ENCODE assay signal across 33 mouse cellular contexts in the genomic region with DNA sequence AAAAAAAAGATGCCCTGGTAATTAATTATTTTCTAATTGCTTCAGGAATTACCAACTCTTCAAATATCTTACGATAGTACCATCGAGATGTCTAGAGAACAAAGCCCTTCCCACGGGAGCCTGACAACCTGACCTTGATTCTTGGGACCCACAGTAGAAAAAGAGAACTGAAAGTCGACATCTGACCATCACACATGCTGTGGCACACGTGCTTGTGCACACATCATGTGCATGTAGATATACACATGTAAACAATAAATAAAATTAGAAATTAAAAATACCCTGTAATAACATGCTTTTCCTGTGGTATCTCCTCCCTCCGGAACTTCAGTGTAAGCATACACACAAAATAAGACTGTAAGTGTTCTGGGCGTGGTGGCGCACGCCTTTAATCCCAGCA. TPM values are rescaled to one million over a fixed set of nuclear protein-coding genes. Genes with fewer than 3 reads are reported as not detected.
"Had no signal": no experiment of that assay in that cellular context is flagged by ENCODE, and none has a peak within 500 bp of the region (broad histone marks: within the 10 kb centered on the region; RNA-seq: fewer than 3 reads in every experiment).

No protein-coding gene starts in this region.

- H3K4me1 ChIP-seq: liver, embryonic 12.5 days; liver, embryonic 13.5 days; liver, embryonic 15.5 days had no signal

- ATAC-seq: liver, embryonic 12.5 days; liver, postnatal 0 days; lung, postnatal 0 days; midbrain, embryonic 13.5 days; midbrain, embryonic 15.5 days; midbrain, embryonic 16.5 days had no signal

- H3K27ac ChIP-seq: limb, embryonic 10.5 days; limb, embryonic 12.5 days; limb, embryonic 13.5 days; limb, embryonic 15.5 days; liver, embryonic 12.5 days; liver, embryonic 13.5 days; liver, embryonic 14.5 days; liver, embryonic 15.5 days; lung, embryonic 15.5 days; macrophage; midbrain, embryonic 12.5 days; midbrain, embryonic 13.5 days; midbrain, embryonic 15.5 days had no signal

- H3K27me3 ChIP-seq: limb, embryonic 12.5 days; limb, embryonic 13.5 days; limb, embryonic 15.5 days; liver, embryonic 12.5 days; lung, embryonic 15.5 days; megakaryocyte, embryonic 14.5 days; midbrain, embryonic 12.5 days; midbrain, embryonic 13.5 days; midbrain, embryonic 15.5 days had no signal

- H3K4me2 ChIP-seq: limb, embryonic 12.5 days; limb, embryonic 13.5 days; limb, embryonic 15.5 days; liver, embryonic 11.5 days; liver, embryonic 12.5 days; liver, embryonic 13.5 days; liver, embryonic 15.5 days; lung, embryonic 14.5 days; lung, embryonic 15.5 days; midbrain, embryonic 11.5 days; midbrain, embryonic 12.5 days; midbrain, embryonic 13.5 days; midbrain, embryonic 15.5 days had no signal

- H3K9me3 ChIP-seq: limb, embryonic 10.5 days; limb, embryonic 12.5 days; limb, embryonic 13.5 days; limb, embryonic 15.5 days; liver, embryonic 12.5 days; liver, embryonic 13.5 days; liver, embryonic 15.5 days; lung, embryonic 15.5 days; megakaryocyte, embryonic 14.5 days; midbrain, embryonic 10.5 days; midbrain, embryonic 12.5 days; midbrain, embryonic 13.5 days; midbrain, embryonic 15.5 days had no signal

- H3K9ac ChIP-seq: limb, embryonic 12.5 days; limb, embryonic 13.5 days; limb, embryonic 15.5 days; liver, embryonic 12.5 days; liver, embryonic 13.5 days; liver, embryonic 14.5 days; liver, embryonic 15.5 days; liver, postnatal 0 days; lung, embryonic 14.5 days; lung, embryonic 15.5 days; midbrain, embryonic 12.5 days; midbrain, embryonic 13.5 days; midbrain, embryonic 15.5 days had no signal

- H3K4me3 ChIP-seq: limb, embryonic 10.5 days; limb, embryonic 12.5 days; limb, embryonic 13.5 days; limb, embryonic 15.5 days; liver, embryonic 12.5 days; liver, embryonic 13.5 days; liver, embryonic 15.5 days; lung, embryonic 15.5 days; megakaryocyte, embryonic 14.5 days; midbrain, embryonic 10.5 days; midbrain, embryonic 12.5 days; midbrain, embryonic 13.5 days; midbrain, embryonic 15.5 days; myocyte had no signal

- H3K36me3 ChIP-seq: limb, embryonic 10.5 days; limb, embryonic 12.5 days; limb, embryonic 13.5 days; limb, embryonic 15.5 days; liver, embryonic 12.5 days; liver, embryonic 13.5 days; liver, embryonic 15.5 days; lung, embryonic 15.5 days; midbrain, embryonic 10.5 days; midbrain, embryonic 12.5 days; midbrain, embryonic 13.5 days; midbrain, embryonic 15.5 days had no signal

- DNase-seq: left cerebral cortex, postnatal 4 days; liver; liver, embryonic 13.5 days; liver, postnatal 0 days; lung, adult 18-20 months; lung, adult 2 months; lung, embryonic 14.5 days; lung, postnatal 10 days; lung, postnatal 14 days; lung, postnatal 36 days; lung, postnatal 4 days; midbrain, embryonic 14.5 days had no signal

RNA-seq across cellular contexts. Expression of a gene that starts 43.1 kb away (rescaled TPM):
- total RNA-seq: megakaryocyte-erythroid progenitor cell, adult 5-6 weeks; monocyte, adult 5-6 weeks had no signal
